Mouse (Mus musculus): Measurements from ENCODE around the gene Olfr194. TPM values are rescaled to one million over a fixed set of nuclear protein-coding genes. Genes with fewer than 3 reads are reported as not detected.

The Olfr194 gene
- polyA plus RNA-seq, 1 experiment from 2014 or later: not detected

DNA sequence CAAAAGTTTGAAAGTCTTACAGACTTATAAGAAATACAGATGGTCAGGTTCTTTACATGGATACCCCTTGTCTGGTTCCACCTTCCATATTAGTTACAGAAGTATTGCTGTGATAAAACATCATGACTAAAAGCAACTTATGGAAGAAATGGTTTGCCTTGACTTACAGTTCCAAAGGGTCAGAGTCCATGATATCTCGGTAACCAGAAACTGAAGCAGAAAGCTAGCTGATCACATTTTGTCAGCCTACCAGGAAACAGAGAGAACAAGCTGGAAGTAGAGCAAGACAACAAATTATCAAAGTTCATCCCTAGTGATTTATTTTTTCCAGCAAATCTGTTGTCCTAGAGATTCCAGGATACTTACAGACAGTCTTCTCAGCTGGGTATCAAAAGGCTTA lies 47.3 kb downstream of the Olfr194 start:
- H3K4me1 ChIP-seq (replicated peaks): no peaks in the 10 kb centered on the region
- WGBS (ENCODE audit: insufficient replicate concordance): 64% methylated on average over 1 of the region's 1 CpGs

DNA sequence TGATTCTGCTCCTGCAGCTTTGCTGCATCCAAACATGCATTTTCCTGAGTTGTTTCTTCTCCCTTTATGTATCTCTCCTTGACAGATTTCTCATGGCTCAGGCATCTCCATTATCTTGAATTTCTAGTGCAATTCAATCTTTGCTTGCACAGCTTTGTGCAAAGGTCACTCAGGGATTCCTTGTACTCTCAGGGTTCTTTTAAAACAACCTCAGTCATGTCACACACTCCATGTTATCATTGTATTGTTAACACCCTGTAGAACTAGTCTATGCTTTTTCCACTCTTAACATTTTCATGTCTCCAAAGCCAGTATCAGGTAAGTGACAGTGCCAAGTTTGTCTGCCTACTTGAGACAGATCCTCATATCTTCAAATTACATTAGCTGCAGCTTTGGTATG lies 49.1 kb downstream of the Olfr194 start:
- Histone ChIP-seq H3K36me3 (no peaks in the 10 kb centered on the region), H3K27ac (no peak overlapping the region), H3K9me3 (replicated peaks) (no peaks in the 10 kb centered on the region), H3K27me3 (no peaks in the 10 kb centered on the region), H3K4me2 (no peak overlapping the region), H3K9ac (no peak overlapping the region), H3K4me3 (replicated peaks) (no peak overlapping the region), H3K4me1 (replicated peaks) (no peaks in the 10 kb centered on the region)
- ATAC-seq (ENCODE audit: low read depth) (no peak), DNase-seq (no peak)

More for the DNA sequence above, 47.3 kb downstream of the Olfr194 start:
- Histone ChIP-seq H3K4me2 (no peak overlapping the region), H3K27me3 (no peaks in the 10 kb centered on the region), H3K36me3 (no peaks in the 10 kb centered on the region), H3K9me3 (replicated peaks) (no peaks in the 10 kb centered on the region), H3K9ac (no peak overlapping the region), H3K4me3 (replicated peaks) (no peak overlapping the region), H3K27ac (no peak overlapping the region)
- no peak for ATAC-seq (ENCODE audit: low read depth)
- DNase-seq: no peak

Other genes with a start within 250 kb of the Olfr194 start
- not detected in 2 replicates for gene Olfr177, start 246.3 kb downstream of the Olfr194 start, polyA plus RNA-seq (2015; fragmentation: Nextera tagmentation; extraction: Ambion mirVana)
- not detected in 2 replicates for gene Olfr178, start 229.0 kb downstream of the Olfr194 start, polyA plus RNA-seq (2015; fragmentation: Nextera tagmentation; extraction: Ambion mirVana)
- not detected in 2 replicates for gene Olfr181, start 192.3 kb downstream of the Olfr194 start, polyA plus RNA-seq (2015; fragmentation: Nextera tagmentation; extraction: Ambion mirVana)
- not detected in 2 replicates for gene Olfr180, start 191.7 kb downstream of the Olfr194 start, polyA plus RNA-seq (2015; fragmentation: Nextera tagmentation; extraction: Ambion mirVana)
- gene Olfr183, start 125.7 kb downstream of the Olfr194 start, polyA plus RNA-seq (2015; fragmentation: Nextera tagmentation; extraction: Ambion mirVana): not detected in 2 replicates
- gene Olfr186, start 90.8 kb downstream of the Olfr194 start, polyA plus RNA-seq (2015; fragmentation: Nextera tagmentation; extraction: Ambion mirVana): not detected in 2 replicates
- gene Olfr187, start 81.3 kb downstream of the Olfr194 start, polyA plus RNA-seq (2015; fragmentation: Nextera tagmentation; extraction: Ambion mirVana): not detected in 2 replicates
- gene Olfr190, start 43.1 kb downstream of the Olfr194 start, polyA plus RNA-seq (2015; fragmentation: Nextera tagmentation; extraction: Ambion mirVana): not detected in 2 replicates
- gene Olfr191, start 31.2 kb downstream of the Olfr194 start, polyA plus RNA-seq (2015; fragmentation: Nextera tagmentation; extraction: Ambion mirVana): not detected in 2 replicates
- not detected in 2 replicates for gene Olfr193, start 9.2 kb downstream of the Olfr194 start, polyA plus RNA-seq (2015; fragmentation: Nextera tagmentation; extraction: Ambion mirVana)
- gene Olfr195, start 26.0 kb upstream of the Olfr194 start, polyA plus RNA-seq (2015; fragmentation: Nextera tagmentation; extraction: Ambion mirVana): not detected in 2 replicates
- not detected in 2 replicates for gene Olfr196, start 49.4 kb upstream of the Olfr194 start, polyA plus RNA-seq (2015; fragmentation: Nextera tagmentation; extraction: Ambion mirVana)
- gene Olfr198, start 82.5 kb upstream of the Olfr194 start, polyA plus RNA-seq (2015; fragmentation: Nextera tagmentation; extraction: Ambion mirVana): not detected in 2 replicates
- gene Olfr199, start 98.7 kb upstream of the Olfr194 start, polyA plus RNA-seq (2015; fragmentation: Nextera tagmentation; extraction: Ambion mirVana): not detected in 2 replicates
- gene Olfr201, start 151.6 kb upstream of the Olfr194 start, polyA plus RNA-seq (2015; fragmentation: Nextera tagmentation; extraction: Ambion mirVana): 0.15 and 0.31 TPM in 2 replicates
- gene Olfr202, start 165.7 kb upstream of the Olfr194 start, polyA plus RNA-seq (2015; fragmentation: Nextera tagmentation; extraction: Ambion mirVana): not detected in 2 replicates
- gene Olfr203, start 177.8 kb upstream of the Olfr194 start, polyA plus RNA-seq (2015; fragmentation: Nextera tagmentation; extraction: Ambion mirVana): not detected in 2 replicates
- not detected in 2 replicates for gene Olfr204, start 197.2 kb upstream of the Olfr194 start, polyA plus RNA-seq (2015; fragmentation: Nextera tagmentation; extraction: Ambion mirVana)
- gene Olfr205, start 210.1 kb upstream of the Olfr194 start, polyA plus RNA-seq (2015; fragmentation: Nextera tagmentation; extraction: Ambion mirVana): not detected in 2 replicates
- gene Olfr206, start 228.2 kb upstream of the Olfr194 start, polyA plus RNA-seq (2015; fragmentation: Nextera tagmentation; extraction: Ambion mirVana): not detected in 2 replicates
- not detected in 2 replicates for gene Olfr209, start 242.9 kb upstream of the Olfr194 start, polyA plus RNA-seq (2015; fragmentation: Nextera tagmentation; extraction: Ambion mirVana)

Measured in liver, embryonic 13.5 days (tissue).